Mouse (Mus musculus) stomach, postnatal 0 days (tissue): ENCODE results near the gene Ino80e. TPM values are rescaled to one million over a fixed set of nuclear protein-coding genes. Genes with fewer than 3 reads are reported as not detected.

Experiments used
- ATAC-seq: fragments of 200-750 bp; cut with Nextera tagmentation; 2 replicates; pipeline ENCODE4 v1.8.0; 2017; ENCODE audit not compliant: low FRiP score, low TSS enrichment
- DNase-seq: peaks from one replicate; pipeline ENCODE4 v3.0.0-alpha.2; 2016; ENCODE audit warnings: low spot score
- H3K27ac ChIP-seq: fragments of 300-500 bp; sonication (generic); replicated peaks from 2 replicates; pipeline ENCODE4 v1.5.1; 2014; ENCODE audit warnings: mild to moderate bottlenecking, control low read depth
- H3K27me3 ChIP-seq: fragments of 300-500 bp; sonication (generic); 2 replicates; pipeline ENCODE4 v1.6.1; 2014; ENCODE audit warnings: low read length; ENCODE audit not compliant: control insufficient read depth, insufficient read depth
- H3K36me3 ChIP-seq: fragments of 300-500 bp; sonication (generic); 2 replicates; pipeline ENCODE4 v1.6.1; 2014; ENCODE audit warnings: low read length, mixed read lengths; ENCODE audit not compliant: control insufficient read depth, insufficient read depth
- H3K4me1 ChIP-seq: fragments of 300-500 bp; sonication (generic); replicated peaks from 2 replicates; pipeline ENCODE4 v1.6.1; 2014; ENCODE audit warnings: antibody characterized with exemption; ENCODE audit not compliant: control insufficient read depth, insufficient read depth
- H3K4me2 ChIP-seq: fragments of 300-500 bp; sonication (generic); replicated peaks from 2 replicates; pipeline ENCODE4 v1.6.1; 2014; ENCODE audit warnings: low read depth, mild to moderate bottlenecking, control low read depth, moderate library complexity
- H3K4me3 ChIP-seq: fragments of 300-500 bp; sonication (generic); 2 replicates; pipeline ENCODE4 v1.5.1; 2014; ENCODE audit warnings: low read depth, low read length, control low read depth
- H3K9ac ChIP-seq: fragments of 300-500 bp; sonication (generic); 2 replicates; pipeline ENCODE4 v1.6.1; 2014; ENCODE audit warnings: mild to moderate bottlenecking, low read length, control low read depth, mixed read lengths
- H3K9me3 ChIP-seq: fragments of 300-500 bp; sonication (generic); 2 replicates; pipeline ENCODE4 v1.6.1; 2016; ENCODE audit warnings: low read length; ENCODE audit not compliant: control insufficient read depth
- CTCF ChIP-seq: IDR thresholded peaks from 2 replicates; pipeline ENCODE4 v1.5.1; 2016; ENCODE audit warnings: antibody characterized with exemption, low read depth, mild to moderate bottlenecking, moderate library complexity
- EP300 ChIP-seq: optimal IDR thresholded peaks from 2 replicates; pipeline ENCODE3; 2016; ENCODE audit warnings: antibody characterized with exemption
- WGBS: fragments of 180-500 bp; shearing (Covaris S2); extraction: QIAGEN DNeasy Blood & Tissue Kit; methylation state at CpG from one replicate; pipeline ENCODE4 v1.1.7; 2014; 5-methylcytosine and 5-hydroxymethylcytosine counted together
- polyA plus RNA-seq: library from polyadenylated mRNA; unstranded; fragments of >200 nt; fragmentation: Nextera tagmentation; extraction: Ambion mirVana; gene quantifications from 2 replicates; pipeline ENCODE4 v1.2.1, GENCODE M21; 2015

Gene Ino80e
- polyA plus RNA-seq, 1 experiment from 2014 or later, result 31.0 TPM

DNA sequence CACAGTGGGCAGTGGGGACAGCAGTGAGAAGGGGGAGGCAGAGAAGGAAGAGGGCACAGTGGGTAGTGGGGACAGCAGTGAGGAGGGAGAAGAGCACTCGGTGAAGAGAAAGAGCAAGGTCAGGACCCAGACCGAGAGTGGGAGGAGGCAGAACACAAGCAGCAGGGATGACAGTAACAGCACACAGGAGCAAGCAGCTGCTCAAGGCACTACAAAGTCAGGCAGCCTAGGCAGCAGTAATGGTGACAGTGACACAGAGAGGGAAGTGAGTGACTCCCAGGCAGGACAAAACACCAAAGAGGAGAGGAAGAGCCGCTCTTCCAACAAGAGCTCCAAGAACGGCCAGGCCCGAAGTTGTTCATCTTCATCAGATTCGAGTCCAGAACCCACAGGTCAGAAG, 1.6 kb upstream of the Ino80e start:
- ATAC-seq (no peak), DNase-seq (no peak)
- Histone ChIP-seq H3K9ac (no peak overlapping the region), H3K27ac (no peak overlapping the region), H3K4me2 (peak overlapping the region; percentile 55; the same call in 1 of the 2 replicates), H3K4me3 (no peak overlapping the region), H3K9me3 (no peaks in the 10 kb centered on the region), H3K27me3 (no peaks in the 10 kb centered on the region), H3K4me1 (peaks cover 5% of the 10 kb centered on the region; the same call in 1 of the 2 replicates), H3K36me3 (peaks cover 14% of the 10 kb centered on the region)
- TF ChIP-seq CTCF (no peak), EP300 (no peak)
- 55% methylated on average over 6 of the region's 6 CpGs for WGBS

DNA sequence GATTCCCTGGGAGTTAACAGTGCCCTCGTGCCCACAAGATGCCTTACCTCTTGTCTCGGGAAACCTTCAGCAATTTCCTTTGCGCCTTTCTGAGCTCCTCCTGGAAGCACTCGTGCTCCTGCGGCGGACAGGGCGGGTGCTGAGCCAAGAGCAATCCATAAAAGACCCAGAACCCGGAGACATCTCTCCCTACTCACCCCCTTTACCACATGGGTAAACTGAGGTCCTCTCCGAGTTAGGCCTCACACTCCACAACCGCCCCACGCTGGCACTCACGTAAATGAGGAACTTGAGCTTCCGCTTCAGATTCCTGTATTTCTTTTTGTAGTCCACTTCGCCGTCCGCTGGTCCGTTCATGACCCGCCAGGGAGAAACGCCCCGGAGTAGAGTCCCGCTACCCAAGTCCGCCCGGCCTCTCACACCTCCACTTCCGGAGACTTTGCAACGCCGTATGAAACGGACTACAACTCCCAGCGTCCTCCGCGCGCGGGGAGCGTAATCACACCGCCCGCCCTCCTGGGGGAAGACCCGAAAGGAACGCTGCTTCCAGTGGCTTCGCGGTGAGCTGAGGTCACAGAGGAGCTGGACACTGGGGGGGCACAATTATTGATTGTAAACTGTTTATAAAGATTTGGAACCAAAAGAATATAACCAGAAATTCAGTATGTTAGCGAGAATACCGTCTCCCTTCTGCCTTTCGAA, 597 bp downstream of the Ino80e start, which contains the start of gene Hirip3:
Gene Hirip3, plus strand, starts transcription at position 544 of the 702 bp plus-strand sequence.
- Histone ChIP-seq H3K4me1 (peaks cover 5% of the 10 kb centered on the region; the same call in 1 of the 2 replicates), H3K36me3 (peaks cover 3% of the 10 kb centered on the region), H3K27ac (peak within 1 kb of the TSS; percentile 35), H3K4me3 (peak within 1 kb of the TSS; percentile 67), H3K9me3 (no peaks in the 10 kb centered on the region), H3K27me3 (no peaks in the 10 kb centered on the region), H3K9ac (peak within 1 kb of the TSS; percentile 65), H3K4me2 (peak within 1 kb of the TSS; percentile 55)
- peak; percentile 94 for ATAC-seq
- TF ChIP-seq CTCF (no peak), EP300 (no peak)
- WGBS, result under 1% methylated on average over 42 of the region's 42 CpGs
- peak; percentile 96 for DNase-seq

DNA sequence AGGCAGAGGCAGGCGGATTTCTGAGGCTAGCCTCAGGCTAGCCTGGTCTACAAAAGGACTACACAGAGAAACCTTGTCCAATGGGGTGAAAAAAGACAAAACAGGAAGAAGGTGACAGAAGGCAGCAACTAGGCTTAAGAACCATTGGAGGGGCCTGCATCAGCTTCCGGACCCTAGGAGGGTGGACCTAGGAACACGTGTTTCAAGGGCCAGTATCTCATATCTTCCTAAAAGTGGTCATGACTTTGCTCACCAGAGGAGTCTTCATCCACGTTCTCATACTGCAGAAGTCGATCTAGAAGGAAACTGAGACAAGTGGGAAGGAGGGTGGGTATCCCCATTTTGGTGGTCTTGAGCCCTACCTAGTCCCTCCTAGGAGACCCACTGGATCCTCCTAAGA, 1.2 kb downstream of the Ino80e start:
- 56% methylated on average over 5 of the region's 5 CpGs for WGBS
- ATAC-seq, result no peak
- H3K9ac ChIP-seq, result peak overlapping the region; percentile 65

DNA sequence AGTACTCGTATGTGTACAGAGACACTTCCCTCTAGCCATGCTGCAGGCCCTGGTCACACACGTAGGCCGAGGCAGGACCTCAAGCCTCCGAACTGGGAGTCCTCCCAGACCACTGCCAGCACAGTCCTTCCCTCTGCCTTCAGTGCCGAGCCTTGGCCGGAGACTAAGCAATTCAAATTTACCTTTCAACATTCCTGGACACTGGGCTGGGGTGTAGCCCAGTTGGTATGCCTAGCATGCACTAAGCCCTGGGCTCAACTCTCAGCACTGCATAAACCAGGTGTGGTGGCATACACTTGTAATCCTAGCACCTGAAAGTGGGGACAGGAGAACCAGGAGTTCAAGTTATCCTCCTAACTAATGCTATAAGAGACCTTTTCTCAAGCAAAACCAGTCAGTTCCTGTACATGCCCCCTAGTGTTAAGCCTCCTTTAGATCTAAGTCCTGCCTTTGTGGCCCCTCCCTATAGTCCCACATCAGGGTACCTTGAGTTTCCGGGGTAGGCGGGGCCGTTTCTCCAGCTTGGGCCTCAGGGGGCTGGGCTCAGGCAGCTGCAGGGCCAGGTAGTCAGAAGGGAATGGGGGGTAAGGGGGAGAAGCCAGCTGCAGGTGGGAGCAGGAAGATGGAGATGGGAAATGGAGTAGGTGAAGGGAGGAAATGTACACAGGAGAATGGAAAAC, 5.3 kb downstream of the Ino80e start:
- ATAC-seq (no peak), DNase-seq (peak; percentile 41)
- Histone ChIP-seq H3K4me2 (no peak overlapping the region), H3K27ac (peak overlapping the region; percentile 40; the same call in 1 of the 2 replicates), H3K9me3 (no peaks in the 10 kb centered on the region), H3K4me3 (no peak overlapping the region), H3K9ac (no peak overlapping the region), H3K36me3 (peaks cover 16% of the 10 kb centered on the region), H3K4me1 (no peaks in the 10 kb centered on the region), H3K27me3 (no peaks in the 10 kb centered on the region)
- TF ChIP-seq CTCF, result peak; percentile 26
- TF ChIP-seq EP300, result no peak
- 60% methylated on average over 9 of the region's 9 CpGs for WGBS

More for the DNA sequence above, 1.2 kb downstream of the Ino80e start:
- H3K9me3 ChIP-seq, result no peaks in the 10 kb centered on the region
- no peak for DNase-seq
- H3K4me2 ChIP-seq, result peak overlapping the region; percentile 55
- no peaks in the 10 kb centered on the region; the same call in 1 of the 2 replicates for H3K36me3 ChIP-seq
- peak overlapping the region; percentile 67 for H3K4me3 ChIP-seq
- no peak overlapping the region for H3K27ac ChIP-seq
- TF ChIP-seq EP300 (no peak), CTCF (no peak)
- no peaks in the 10 kb centered on the region for H3K27me3 ChIP-seq
- H3K4me1 ChIP-seq, result peaks cover 5% of the 10 kb centered on the region; the same call in 1 of the 2 replicates

DNA sequence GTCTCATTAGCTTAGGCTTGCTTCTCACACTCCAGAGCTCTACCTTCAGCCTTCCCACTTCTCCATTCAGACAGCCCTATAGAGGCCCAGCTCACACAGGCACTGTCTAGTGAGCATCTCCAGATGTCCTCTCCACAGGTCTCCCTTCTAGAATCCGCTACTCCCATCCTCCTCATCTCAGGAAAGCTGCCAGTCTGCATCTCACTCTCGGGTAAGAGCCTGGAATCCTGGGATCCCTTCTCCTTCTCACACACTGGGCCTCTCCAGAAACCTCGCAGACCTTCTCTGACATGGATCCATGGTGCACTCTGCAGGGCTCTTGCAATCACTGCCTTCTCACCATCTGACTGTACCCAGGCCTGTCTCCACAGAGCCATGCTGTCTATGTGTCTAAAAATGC, 6.5 kb downstream of the Ino80e start:
- TF ChIP-seq EP300 (no peak), CTCF (no peak)
- no peak for DNase-seq
- H3K27me3 ChIP-seq, result no peaks in the 10 kb centered on the region
- no peaks in the 10 kb centered on the region for H3K4me1 ChIP-seq
- no peak overlapping the region for H3K4me2 ChIP-seq
- H3K27ac ChIP-seq, result no peak overlapping the region
- H3K9me3 ChIP-seq, result no peaks in the 10 kb centered on the region
- no peak overlapping the region for H3K9ac ChIP-seq
- H3K36me3 ChIP-seq, result peaks cover 16% of the 10 kb centered on the region
- 90% methylated on average over 3 of the region's 3 CpGs for WGBS
- H3K4me3 ChIP-seq, result no peak overlapping the region
- ATAC-seq, result no peak

DNA sequence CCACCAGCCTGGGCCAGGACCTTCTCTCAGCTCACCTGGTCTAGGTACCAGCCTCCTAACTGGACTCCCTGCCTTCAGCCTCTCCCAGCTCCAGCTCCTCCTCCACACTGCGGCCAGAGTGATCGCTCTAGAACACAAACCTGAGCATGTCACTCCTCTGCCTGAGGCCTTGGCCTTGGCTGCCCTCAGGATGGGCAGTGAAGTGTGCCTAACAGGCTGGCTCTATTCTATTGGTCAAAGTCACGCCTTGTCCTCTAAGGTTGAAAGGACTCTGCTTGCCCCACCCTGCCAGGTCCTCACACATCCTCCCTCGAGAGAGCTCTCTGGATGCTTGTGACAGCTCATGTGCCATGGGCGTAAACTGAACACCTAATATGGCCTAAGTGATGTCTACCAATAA, 8.7 kb downstream of the Ino80e start:
- WGBS, result 84% methylated on average over 5 of the region's 5 CpGs
- Histone ChIP-seq H3K4me2 (no peak overlapping the region), H3K4me1 (no peaks in the 10 kb centered on the region), H3K36me3 (peaks cover 16% of the 10 kb centered on the region), H3K9ac (no peak overlapping the region), H3K27ac (no peak overlapping the region), H3K27me3 (peaks cover 3% of the 10 kb centered on the region; the same call in 1 of the 2 replicates), H3K9me3 (no peaks in the 10 kb centered on the region), H3K4me3 (no peak overlapping the region)
- DNase-seq (no peak), ATAC-seq (no peak)
- TF ChIP-seq CTCF (no peak), EP300 (no peak)
